Mouse (Mus musculus): ENCODE results near the gene C87436. TPM values are rescaled to one million over a fixed set of nuclear protein-coding genes. Genes with fewer than 3 reads are reported as not detected.

Gene C87436
- total and polyA plus RNA-seq, 2 experiments from 2014 or later: 20.5 to 21.9 TPM

- no peaks in the 10 kb centered on the region for H3K9me3 ChIP-seq (ENCODE audit: low read length)
- DNase-seq (no peak), ATAC-seq (no peak)
- H3K27ac ChIP-seq (ENCODE audit: low read depth, low read length): no peak overlapping the region
- H3K4me1 ChIP-seq (ENCODE audit: insufficient read depth): no peaks in the 10 kb centered on the region
- 94% methylated on average over 18 of the region's 18 CpGs for WGBS
- no peak for TF ChIP-seq CTCF (IDR thresholded peaks at IDR 0.05; ENCODE audit: low read depth)
- no peak overlapping the region for H3K4me2 ChIP-seq (ENCODE audit: low read depth)
- peaks cover 51% of the 10 kb centered on the region for H3K36me3 ChIP-seq (ENCODE audit: insufficient read depth)
- H3K27me3 ChIP-seq (ENCODE audit: insufficient read depth, low read length): no peaks in the 10 kb centered on the region
- no peak overlapping the region for H3K4me3 ChIP-seq (ENCODE audit: low read depth, low read length)
- H3K9ac ChIP-seq: no peak overlapping the region
Observed at GRCm38 (mm10) chr6:86445551-86445950, 7.4 kb downstream of the C87436 start.

- Histone ChIP-seq H3K9me3 (ENCODE audit: low read length) (no peaks in the 10 kb centered on the region), H3K4me2 (ENCODE audit: low read depth) (no peak overlapping the region), H3K4me1 (ENCODE audit: insufficient read depth) (no peaks in the 10 kb centered on the region), H3K4me3 (ENCODE audit: low read depth, low read length) (no peak overlapping the region), H3K27ac (ENCODE audit: low read depth, low read length) (no peak overlapping the region), H3K27me3 (ENCODE audit: insufficient read depth, low read length) (no peaks in the 10 kb centered on the region), H3K9ac (no peak overlapping the region), H3K36me3 (ENCODE audit: insufficient read depth) (peaks cover 57% of the 10 kb centered on the region)
- DNase-seq (no peak), ATAC-seq (no peak)
- WGBS: 90% methylated on average over 1 of the region's 1 CpGs
- no peak for TF ChIP-seq CTCF (IDR thresholded peaks at IDR 0.05; ENCODE audit: low read depth)
Observed at GRCm38 (mm10) chr6:86446927-86447568, 8.9 kb downstream of the C87436 start.

- no peaks in the 10 kb centered on the region for H3K27me3 ChIP-seq (ENCODE audit: insufficient read depth, low read length)
- H3K9me3 ChIP-seq (ENCODE audit: low read length): no peaks in the 10 kb centered on the region
- DNase-seq (no peak), ATAC-seq (no peak)
- no peak overlapping the region for H3K4me2 ChIP-seq (ENCODE audit: low read depth)
- H3K4me3 ChIP-seq (ENCODE audit: low read depth, low read length): no peak overlapping the region
- no peak overlapping the region for H3K27ac ChIP-seq (ENCODE audit: low read depth, low read length)
- H3K36me3 ChIP-seq (ENCODE audit: insufficient read depth): peaks cover 66% of the 10 kb centered on the region
- no peaks in the 10 kb centered on the region for H3K4me1 ChIP-seq (ENCODE audit: insufficient read depth)
- no peak overlapping the region for H3K9ac ChIP-seq
- 88% methylated on average over 3 of the region's 3 CpGs for WGBS
- no peak for TF ChIP-seq CTCF (IDR thresholded peaks at IDR 0.05; ENCODE audit: low read depth)
Observed at GRCm38 (mm10) chr6:86456727-86457126, 18.6 kb downstream of the C87436 start.

GRCm38 (mm10) chr6:86463079-86463478 lies 24.9 kb downstream of the C87436 start:
- H3K9me3 ChIP-seq (ENCODE audit: low read length): no peaks in the 10 kb centered on the region
- H3K36me3 ChIP-seq (ENCODE audit: insufficient read depth): peaks cover 51% of the 10 kb centered on the region
- no peak overlapping the region for H3K4me3 ChIP-seq (ENCODE audit: low read depth, low read length)
- TF ChIP-seq CTCF (IDR thresholded peaks at IDR 0.05; ENCODE audit: low read depth): no peak
- H3K4me2 ChIP-seq (ENCODE audit: low read depth): no peak overlapping the region
- WGBS: 92% methylated on average over 3 of the region's 3 CpGs
- no peak overlapping the region for H3K27ac ChIP-seq (ENCODE audit: low read depth, low read length)
- H3K27me3 ChIP-seq (ENCODE audit: insufficient read depth, low read length): no peaks in the 10 kb centered on the region
- no peak overlapping the region for H3K9ac ChIP-seq
- DNase-seq (no peak), ATAC-seq (no peak)
- H3K4me1 ChIP-seq (ENCODE audit: insufficient read depth): no peaks in the 10 kb centered on the region

GRCm38 (mm10) chr6:86471317-86471716 lies 33.1 kb downstream of the C87436 start:
- TF ChIP-seq CTCF (IDR thresholded peaks at IDR 0.05; ENCODE audit: low read depth): no peak
- no peak for ATAC-seq
- H3K4me3 ChIP-seq (ENCODE audit: low read depth, low read length): no peak overlapping the region
- WGBS: 93% methylated on average over 3 of the region's 3 CpGs
- 0 out of 2 replicates have a peak overlapping the region, but pooled peaks have one; percentile 85 for H3K27ac ChIP-seq (ENCODE audit: low read depth, low read length)
- peaks cover 8% of the 10 kb centered on the region; the same call in 1 of the 2 replicates for H3K36me3 ChIP-seq (ENCODE audit: insufficient read depth)
- peak overlapping the region; percentile 75; the same call in 1 of the 2 replicates for H3K4me2 ChIP-seq (ENCODE audit: low read depth)
- H3K4me1 ChIP-seq (ENCODE audit: insufficient read depth): peaks cover 8% of the 10 kb centered on the region
- H3K9ac ChIP-seq: peak overlapping the region; percentile 58
- DNase-seq: no peak
- H3K27me3 ChIP-seq (ENCODE audit: insufficient read depth, low read length): no peaks in the 10 kb centered on the region
- no peaks in the 10 kb centered on the region for H3K9me3 ChIP-seq (ENCODE audit: low read length)

- no peak for TF ChIP-seq CTCF (IDR thresholded peaks at IDR 0.05; ENCODE audit: low read depth)
- Histone ChIP-seq H3K27me3 (ENCODE audit: insufficient read depth, low read length) (no peaks in the 10 kb centered on the region), H3K4me2 (ENCODE audit: low read depth) (peak overlapping the region; percentile 75), H3K36me3 (ENCODE audit: insufficient read depth) (peaks cover 7% of the 10 kb centered on the region; the same call in 1 of the 2 replicates), H3K4me1 (ENCODE audit: insufficient read depth) (peaks cover 8% of the 10 kb centered on the region), H3K9me3 (ENCODE audit: low read length) (no peaks in the 10 kb centered on the region), H3K4me3 (ENCODE audit: low read depth, low read length) (peak overlapping the region; percentile 40), H3K27ac (ENCODE audit: low read depth, low read length) (peak overlapping the region; percentile 85), H3K9ac (peak overlapping the region; percentile 58)
- WGBS: 23% methylated on average over 9 of the region's 9 CpGs
- ATAC-seq (peak; percentile 47), DNase-seq (no peak)
Observed at GRCm38 (mm10) chr6:86471760-86472099, 33.6 kb downstream of the C87436 start.

- DNase-seq (peak; percentile 100), ATAC-seq (peak; percentile 95)
- Histone ChIP-seq H3K9me3 (ENCODE audit: low read length) (no peaks in the 10 kb centered on the region), H3K4me2 (ENCODE audit: low read depth) (peak overlapping the region; percentile 75), H3K9ac (peak overlapping the region; percentile 68), H3K27ac (ENCODE audit: low read depth, low read length) (peak overlapping the region; percentile 93), H3K36me3 (ENCODE audit: insufficient read depth) (peaks cover 7% of the 10 kb centered on the region; the same call in 1 of the 2 replicates), H3K4me3 (ENCODE audit: low read depth, low read length) (peak overlapping the region; percentile 40), H3K4me1 (ENCODE audit: insufficient read depth) (peaks cover 8% of the 10 kb centered on the region), H3K27me3 (ENCODE audit: insufficient read depth, low read length) (no peaks in the 10 kb centered on the region)
- WGBS: 2% methylated on average over 56 of the region's 56 CpGs
- peak; percentile 100 for TF ChIP-seq CTCF (IDR thresholded peaks at IDR 0.05; ENCODE audit: low read depth)
Observed at GRCm38 (mm10) chr6:86472100-86472955, 34.2 kb downstream of the C87436 start.
